Mouse (Mus musculus) MEL (cell line): ENCODE data around the gene Ddx6.
"Not testable (repeated sequence)": the region's sequence is repeated elsewhere in the genome, so short reads cannot be mapped to it uniquely, and the experiment has no call there.

Experiments used
- CTCF ChIP-seq, 3 experiments: IDR thresholded peaks in 2 of 3; conservative IDR thresholded peaks in 1 of 3; 2 replicates each; pipeline ENCODE4 v1.5.1; 2011 to 2012; ENCODE audit warnings: low read length in 3 of 3, low read depth in 2 of 3, mild to moderate bottlenecking in 2 of 3, improper control_type of control experiment in 1 of 3, inconsistent platforms in 1 of 3, mixed read lengths in 1 of 3, moderate library complexity in 1 of 3; ENCODE audit not compliant: control insufficient read depth in 1 of 3, insufficient read depth in 1 of 3, poor library complexity in 1 of 3, severe bottlenecking in 1 of 3
- EP300 ChIP-seq, 2 experiments: IDR thresholded peaks; 2 replicates each; pipeline ENCODE4 v1.6.1; 2011; ENCODE audit warnings: improper control_type of control experiment in 2 of 2, low read length in 2 of 2, low read depth in 1 of 2, mild to moderate bottlenecking in 1 of 2
- MXI1 ChIP-seq: IDR thresholded peaks from 2 replicates; pipeline ENCODE4 v1.6.1; 2011; ENCODE audit warnings: mild to moderate bottlenecking, low read depth, low read length, improper control_type of control experiment

DNA sequence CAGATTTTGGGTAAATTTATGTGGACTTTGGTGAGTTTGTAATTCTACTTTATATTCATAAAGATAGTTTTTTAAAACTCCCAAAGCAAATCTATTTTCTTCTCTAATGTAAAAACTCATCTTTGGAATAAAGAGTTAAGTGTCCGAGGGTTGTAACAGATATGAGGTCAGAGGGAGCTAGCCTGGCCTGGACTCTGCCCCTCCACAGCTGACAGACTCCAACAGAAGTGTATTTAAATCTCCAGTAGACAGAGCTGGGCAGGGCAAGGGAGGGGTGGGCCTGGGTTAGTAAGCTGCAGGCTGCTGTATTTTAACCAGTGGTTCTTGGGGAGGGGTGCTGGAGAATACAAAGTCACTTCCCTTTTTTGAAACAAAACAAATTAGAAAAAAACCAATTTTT, 35.3 kb downstream of the Ddx6 start:
- TF ChIP-seq CTCF (IDR thresholded peaks at IDR 0.05 in 2 of 3, conservative IDR thresholded peaks at IDR 0.05 in 1 of 3; ENCODE audit: control insufficient read depth in 1 of 3, insufficient read depth in 1 of 3, low read depth in 2 of 3, low read length in 3 of 3, poor library complexity in 1 of 3, severe bottlenecking in 1 of 3); EP300 (IDR thresholded peaks at IDR 0.05; ENCODE audit: low read depth in 1 of 2, low read length in 2 of 2); MXI1: not testable (repeated sequence)
